Mouse (Mus musculus): ENCODE measurements around the gene Ucp1. TPM values are rescaled to one million over a fixed set of nuclear protein-coding genes. Genes with fewer than 3 reads are reported as not detected.

Ucp1 gene
- polyA plus RNA-seq, 1 experiment from 2014 or later: not detected

GRCm38 (mm10) chr8:83342693-83343092 is 52.5 kb downstream of the Ucp1 start:
- H3K4me3 ChIP-seq (ENCODE audit: low read depth, low read length): no peak overlapping the region
- ATAC-seq (ENCODE audit: low FRiP score) (no peak), DNase-seq (ENCODE audit: low spot score) (peak; percentile 37)

More at GRCm38 (mm10) chr8:83342693-83343092, 52.5 kb downstream of the Ucp1 start:
- Histone ChIP-seq H3K36me3 (ENCODE audit: control insufficient read depth, insufficient read depth, low read length) (no peaks in the 10 kb centered on the region), H3K9ac (ENCODE audit: low read depth, low read length) (no peak overlapping the region), H3K9me3 (ENCODE audit: control insufficient read depth, low read length) (no peaks in the 10 kb centered on the region), H3K27me3 (ENCODE audit: control insufficient read depth, insufficient read depth, low read length) (no peaks in the 10 kb centered on the region), H3K27ac (ENCODE audit: low read depth, low read length) (no peak overlapping the region), H3K4me1 (replicated peaks; ENCODE audit: control insufficient read depth, insufficient read depth, low read length) (no peaks in the 10 kb centered on the region), H3K4me2 (replicated peaks; ENCODE audit: low read depth, low read length) (no peak overlapping the region)

Other genes starting within 250 kb of the Ucp1 start
- gene Tbc1d9, start 125.0 kb upstream of the Ucp1 start, polyA plus RNA-seq (2014; fragmentation: Nextera tagmentation; extraction: Ambion mirVana): 12.8 and 14.8 TPM in 2 replicates
- gene Gm10645, start 124.2 kb upstream of the Ucp1 start, polyA plus RNA-seq (2014; fragmentation: Nextera tagmentation; extraction: Ambion mirVana): 6.3 and 8.5 TPM in 2 replicates
- gene Elmod2, start 42.1 kb downstream of the Ucp1 start, polyA plus RNA-seq (2014; fragmentation: Nextera tagmentation; extraction: Ambion mirVana): 24.8 and 26.5 TPM in 2 replicates
- gene Mgat4d, start 58.1 kb downstream of the Ucp1 start, polyA plus RNA-seq (2014; fragmentation: Nextera tagmentation; extraction: Ambion mirVana): not detected in 2 replicates
- 4.4 and 5.6 TPM in 2 replicates for gene Clgn, start 99.5 kb downstream of the Ucp1 start, polyA plus RNA-seq (2014; fragmentation: Nextera tagmentation; extraction: Ambion mirVana)
- gene Scoc, start 168.0 kb downstream of the Ucp1 start, polyA plus RNA-seq (2014; fragmentation: Nextera tagmentation; extraction: Ambion mirVana): 200 and 206 TPM in 2 replicates
- 0.11 and 0.14 TPM in 2 replicates for gene Olfr370, start 245.4 kb downstream of the Ucp1 start, polyA plus RNA-seq (2014; fragmentation: Nextera tagmentation; extraction: Ambion mirVana)

Measured in hindbrain, embryonic 11.5 days (tissue).